Mouse (Mus musculus): ENCODE measurements around the gene Dennd5b.

GRCm38 (mm10) chr6:148980495-148980894 is 121.0 kb downstream of the Dennd5b start:
- TF ChIP-seq CTCF (IDR thresholded peaks at IDR 0.05; ENCODE audit: borderline replicate concordance, control insufficient read depth, extremely low read depth, insufficient read depth, low read length, poor library complexity) (no peak), POLR2A (IDR thresholded peaks at IDR 0.05; ENCODE audit: control insufficient read depth, extremely low read depth, insufficient read depth, low read length, poor library complexity) (no peak)

Data from thymus, adult 2 months (tissue).